Mouse (Mus musculus) layer of hippocampus, postnatal 25 days (tissue): Measurements from ENCODE around the gene Pla2g5. TPM values are rescaled to one million over a fixed set of nuclear protein-coding genes. Genes with fewer than 3 reads are reported as not detected.

Experiments used
- DNase-seq, 2 experiments: peaks; one replicate each; pipeline ENCODE4 v3.0.0; 2022; ENCODE audit warnings: mixed read lengths in 2 of 2, low spot score in 1 of 2; ENCODE audit errors: extremely low spot score in 1 of 2
- total RNA-seq, 2 experiments: library from RNA; stranded (reverse); gene quantifications; 2 replicates each; pipeline ENCODE4 v1.2.3; 2021

Pla2g5 gene
- total RNA-seq, 2 experiments from 2014 or later: 0.76 to 1.1 TPM

GRCm38 (mm10) chr4:138754432-138754831 lies 108.8 kb downstream of the Pla2g5 start:
- DNase-seq: no peak

- no peak for DNase-seq
Observed at GRCm38 (mm10) chr4:138753608-138754007, 109.7 kb downstream of the Pla2g5 start.

GRCm38 (mm10) chr4:138752603-138753002 lies 110.7 kb downstream of the Pla2g5 start:
- no peak for DNase-seq

Other genes starting within 250 kb of the Pla2g5 start
- gene Vwa5b1, start 227.6 kb downstream of the Pla2g5 start, total RNA-seq: 1 to 10 TPM; 1.0 TPM
- gene Pla2g2c, start 138.7 kb downstream of the Pla2g5 start, total RNA-seq: under 1 TPM in 1 of 2 experiments, not detected in 1; 0.21 TPM
- gene Ubxn10, start 126.3 kb downstream of the Pla2g5 start, total RNA-seq: 1 to 10 TPM; 1.3 to 1.6 TPM
- 1 to 10 TPM; 1.5 to 1.6 TPM for gene Pla2g2f, start 105.9 kb downstream of the Pla2g5 start, total RNA-seq
- under 1 TPM; 0.28 to 0.54 TPM for gene Pla2g2d, start 87.7 kb downstream of the Pla2g5 start, total RNA-seq
- not detected for gene Gm13030, start 10.5 kb upstream of the Pla2g5 start, total RNA-seq
- not detected for gene Pla2g2e, start 14.5 kb upstream of the Pla2g5 start, total RNA-seq
- gene Otud3, start 50.5 kb upstream of the Pla2g5 start, total RNA-seq: 10 to 100 TPM in 1 of 2 experiments, 1 to 10 TPM in 1; 9.3 to 13.2 TPM
- gene Rnf186, start 103.6 kb upstream of the Pla2g5 start, total RNA-seq: not detected
- 1 to 10 TPM; 2.8 to 3.5 TPM for gene Tmco4, start 109.4 kb upstream of the Pla2g5 start, total RNA-seq
- 1 to 10 TPM; 7.2 to 7.5 TPM for gene Htr6, start 212.1 kb upstream of the Pla2g5 start, total RNA-seq
- 10 to 100 TPM; 75.6 to 90.6 TPM for gene Nbl1, start 229.5 kb upstream of the Pla2g5 start, total RNA-seq